Mouse (Mus musculus): ENCODE data around the gene Mapk6. TPM values are rescaled to one million over a fixed set of nuclear protein-coding genes. Genes with fewer than 3 reads are reported as not detected.

Gene Mapk6
- polyA plus RNA-seq, 1 experiment from 2014 or later, result 87.1 TPM

- 45% methylated on average over 7 of the region's 7 CpGs for WGBS
- no peaks in the 10 kb centered on the region for H3K9me3 ChIP-seq
- H3K36me3 ChIP-seq, result no peaks in the 10 kb centered on the region
- no peaks in the 10 kb centered on the region for H3K27me3 ChIP-seq (ENCODE audit: insufficient read depth, poor library complexity, severe bottlenecking)
- peaks cover 19% of the 10 kb centered on the region for H3K4me1 ChIP-seq
- no peak overlapping the region for H3K4me3 ChIP-seq
- DNase-seq (ENCODE audit: low spot score), result no peak
- no peak overlapping the region for H3K27ac ChIP-seq
Measured at GRCm38 (mm10) chr9:75434172-75434793, 24.5 kb upstream of the Mapk6 start.

DNA sequence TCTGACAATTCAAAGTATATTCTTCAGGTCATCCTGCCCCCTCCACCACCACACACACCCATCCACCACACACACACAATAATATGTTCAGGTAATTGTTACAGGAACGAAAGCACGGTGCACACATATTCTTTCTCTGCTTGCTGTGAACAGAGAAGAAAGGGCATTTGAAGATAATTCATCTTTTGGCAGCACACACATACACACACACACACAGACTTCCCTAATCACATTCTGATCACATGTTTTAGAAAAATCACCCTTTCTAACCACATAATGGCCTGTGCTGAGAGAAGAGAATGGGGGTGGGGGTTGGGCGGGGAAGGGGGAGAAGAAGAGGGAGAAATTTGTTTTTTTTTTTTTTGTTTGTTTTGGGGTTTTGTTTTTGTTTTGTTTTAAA, 22.9 kb upstream of the Mapk6 start:
- Histone ChIP-seq H3K4me1 (peaks cover 35% of the 10 kb centered on the region), H3K4me3 (no peak overlapping the region), H3K27ac (no peak overlapping the region), H3K36me3 (no peaks in the 10 kb centered on the region), H3K27me3 (ENCODE audit: insufficient read depth, poor library complexity, severe bottlenecking) (no peaks in the 10 kb centered on the region), H3K9me3 (no peaks in the 10 kb centered on the region)
- WGBS, result 86% methylated on average over 3 of the region's 3 CpGs
- DNase-seq (ENCODE audit: low spot score), result no peak

- Histone ChIP-seq H3K36me3 (no peaks in the 10 kb centered on the region), H3K9me3 (no peaks in the 10 kb centered on the region), H3K4me3 (no peak overlapping the region), H3K27ac (peak overlapping the region; percentile 42; the same call in 1 of the 2 replicates), H3K27me3 (ENCODE audit: insufficient read depth, poor library complexity, severe bottlenecking) (no peaks in the 10 kb centered on the region), H3K4me1 (peaks cover 32% of the 10 kb centered on the region)
- no peak for DNase-seq (ENCODE audit: low spot score)
- WGBS, result 55% methylated on average over 16 of the region's 16 CpGs
Measured at GRCm38 (mm10) chr9:75430822-75431621, 21.2 kb upstream of the Mapk6 start.

DNA sequence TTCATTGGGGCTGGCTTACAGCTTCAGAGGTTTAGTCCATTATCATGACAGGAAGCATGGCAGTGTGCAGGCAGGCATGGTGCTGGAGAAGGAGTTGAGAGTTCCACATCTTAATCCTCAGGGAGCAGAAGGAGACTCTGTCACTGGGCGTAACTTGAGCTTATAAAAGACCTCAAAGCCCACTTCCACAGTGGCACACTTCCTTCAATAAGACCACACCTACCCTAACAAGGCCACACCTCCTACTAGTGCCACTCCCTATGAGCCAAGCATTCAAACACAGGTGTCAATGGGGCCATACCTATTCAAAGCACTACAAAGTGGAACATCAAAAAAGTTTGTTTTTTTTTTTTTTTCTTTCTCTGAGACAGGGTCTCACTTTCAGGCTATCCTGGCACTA, 19.9 kb upstream of the Mapk6 start:
- H3K27me3 ChIP-seq (ENCODE audit: insufficient read depth, poor library complexity, severe bottlenecking), result no peaks in the 10 kb centered on the region
- no peak for DNase-seq (ENCODE audit: low spot score)
- 89% methylated on average over 1 of the region's 1 CpGs for WGBS
- H3K27ac ChIP-seq, result no peak overlapping the region
- no peaks in the 10 kb centered on the region for H3K36me3 ChIP-seq
- H3K4me3 ChIP-seq, result no peak overlapping the region
- H3K9me3 ChIP-seq, result no peaks in the 10 kb centered on the region
- H3K4me1 ChIP-seq, result peaks cover 26% of the 10 kb centered on the region

- DNase-seq (ENCODE audit: low spot score), result no peak
- no peak overlapping the region; the same call in 1 of the 2 replicates for H3K27ac ChIP-seq
- peaks cover 26% of the 10 kb centered on the region for H3K4me1 ChIP-seq
- no peaks in the 10 kb centered on the region for H3K9me3 ChIP-seq
- H3K36me3 ChIP-seq, result no peaks in the 10 kb centered on the region
- H3K4me3 ChIP-seq, result no peak overlapping the region
- no peaks in the 10 kb centered on the region for H3K27me3 ChIP-seq (ENCODE audit: insufficient read depth, poor library complexity, severe bottlenecking)
- 80% methylated on average over 2 of the region's 2 CpGs for WGBS
Measured at GRCm38 (mm10) chr9:75429040-75429439, 19.2 kb upstream of the Mapk6 start.

- no peak for DNase-seq (ENCODE audit: low spot score)
- Histone ChIP-seq H3K4me1 (peaks cover 31% of the 10 kb centered on the region), H3K36me3 (no peaks in the 10 kb centered on the region), H3K9me3 (no peaks in the 10 kb centered on the region), H3K27ac (peak overlapping the region; percentile 67), H3K4me3 (0 out of 2 replicates have a peak overlapping the region, but pooled peaks have one; percentile 5), H3K27me3 (ENCODE audit: insufficient read depth, poor library complexity, severe bottlenecking) (no peaks in the 10 kb centered on the region)
- WGBS, result 35% methylated on average over 2 of the region's 2 CpGs
Measured at GRCm38 (mm10) chr9:75428274-75428600, 18.4 kb upstream of the Mapk6 start.

GRCm38 (mm10) chr9:75427366-75428273, 17.8 kb upstream of the Mapk6 start:
- Histone ChIP-seq H3K27ac (peak overlapping the region; percentile 67; the same call in 1 of the 2 replicates), H3K9me3 (no peaks in the 10 kb centered on the region)
- WGBS, result 63% methylated on average over 9 of the region's 9 CpGs

DNA sequence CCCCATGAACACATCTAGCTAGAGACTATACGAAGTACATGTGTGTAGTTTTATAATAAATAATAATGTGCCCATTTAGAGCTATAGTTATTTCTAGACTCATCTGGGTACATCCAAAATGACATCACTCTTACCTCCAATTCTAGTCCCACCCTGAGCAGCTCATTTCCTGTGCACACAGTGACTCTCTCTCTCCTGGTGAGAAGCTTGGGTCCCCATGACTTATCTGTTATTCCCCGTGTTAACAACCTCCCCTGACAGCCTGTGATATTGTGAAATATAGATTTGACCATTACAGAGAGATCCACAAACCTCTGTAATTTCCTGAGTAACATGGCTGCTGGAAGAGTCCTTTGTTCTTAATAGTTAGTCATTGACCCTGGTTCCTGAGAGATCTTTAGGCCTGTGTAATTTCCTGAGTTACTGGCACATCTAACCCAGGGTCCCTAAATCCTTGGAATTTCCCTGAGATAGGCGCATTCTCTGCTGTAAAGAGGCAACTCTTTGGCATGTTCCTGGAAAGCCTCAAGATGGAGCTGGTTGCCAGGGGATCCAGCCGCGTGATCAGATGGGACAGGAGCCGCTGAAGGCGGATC, 16.1 kb upstream of the Mapk6 start:
- Histone ChIP-seq H3K4me1 (peaks cover 27% of the 10 kb centered on the region), H3K27ac (0 out of 2 replicates have a peak overlapping the region, but pooled peaks have one; percentile 22), H3K9me3 (no peaks in the 10 kb centered on the region), H3K36me3 (no peaks in the 10 kb centered on the region), H3K27me3 (ENCODE audit: insufficient read depth, poor library complexity, severe bottlenecking) (no peaks in the 10 kb centered on the region), H3K4me3 (no peak overlapping the region)
- no peak for DNase-seq (ENCODE audit: low spot score)
- WGBS, result 70% methylated on average over 7 of the region's 7 CpGs

More at GRCm38 (mm10) chr9:75427366-75428273, 17.8 kb upstream of the Mapk6 start:
- DNase-seq (ENCODE audit: low spot score), result no peak
- H3K27me3 ChIP-seq (ENCODE audit: insufficient read depth, poor library complexity, severe bottlenecking), result no peaks in the 10 kb centered on the region
- H3K36me3 ChIP-seq, result no peaks in the 10 kb centered on the region
- H3K4me1 ChIP-seq, result peaks cover 31% of the 10 kb centered on the region
- no peak overlapping the region for H3K4me3 ChIP-seq

GRCm38 (mm10) chr9:75424358-75425150, 14.7 kb upstream of the Mapk6 start:
- Histone ChIP-seq H3K4me3 (no peak overlapping the region), H3K4me1 (peaks cover 21% of the 10 kb centered on the region), H3K9me3 (no peaks in the 10 kb centered on the region), H3K27me3 (ENCODE audit: insufficient read depth, poor library complexity, severe bottlenecking) (no peaks in the 10 kb centered on the region), H3K27ac (no peak overlapping the region), H3K36me3 (no peaks in the 10 kb centered on the region)
- 69% methylated on average over 6 of the region's 6 CpGs for WGBS
- no peak for DNase-seq (ENCODE audit: low spot score)

DNA sequence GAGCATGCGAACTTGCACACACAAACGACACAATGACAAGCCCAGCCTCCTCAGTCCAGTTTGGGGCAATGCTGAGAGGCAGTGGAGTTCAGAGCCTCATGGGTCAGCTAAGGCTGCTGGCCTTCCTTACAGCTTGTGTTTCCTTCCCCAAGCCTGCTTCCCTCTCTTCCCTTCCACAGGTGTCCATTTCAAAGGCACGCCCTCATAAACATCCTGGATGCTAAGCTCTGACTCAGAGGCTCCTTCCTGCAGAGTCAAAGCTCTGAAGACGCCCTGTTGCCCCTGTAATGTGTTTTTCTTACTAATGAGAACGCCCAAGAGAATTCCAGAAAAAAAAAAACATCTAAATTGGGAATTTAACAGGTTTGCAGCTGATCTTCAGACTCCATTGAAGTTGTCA, 13.9 kb upstream of the Mapk6 start:
- DNase-seq (ENCODE audit: low spot score), result no peak
- peaks cover 16% of the 10 kb centered on the region for H3K4me1 ChIP-seq
- H3K36me3 ChIP-seq, result no peaks in the 10 kb centered on the region
- no peak overlapping the region for H3K27ac ChIP-seq
- H3K4me3 ChIP-seq, result no peak overlapping the region
- WGBS, result 61% methylated on average over 5 of the region's 5 CpGs
- H3K9me3 ChIP-seq, result no peaks in the 10 kb centered on the region
- H3K27me3 ChIP-seq (ENCODE audit: insufficient read depth, poor library complexity, severe bottlenecking), result no peaks in the 10 kb centered on the region

DNA sequence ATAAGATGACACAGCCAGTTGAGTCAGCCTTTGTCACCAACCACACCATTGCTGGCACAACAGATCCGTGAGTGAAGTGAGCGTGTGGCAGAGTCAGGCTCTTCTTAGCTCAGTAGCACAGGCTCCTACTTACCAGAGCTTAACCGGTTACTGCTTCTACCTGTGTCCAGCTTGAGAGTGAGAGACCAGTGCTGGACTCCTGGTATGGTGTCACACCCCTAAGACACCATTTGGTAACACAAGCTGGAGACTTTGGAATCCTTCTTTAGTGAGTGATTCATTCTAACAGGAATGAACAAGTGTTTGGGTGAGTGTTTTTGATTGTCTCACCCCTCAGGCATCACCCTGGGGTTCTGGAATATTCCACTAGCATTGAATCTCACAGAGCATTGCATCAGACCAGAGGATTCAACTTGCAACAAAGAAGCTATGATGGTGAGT, 12.5 kb upstream of the Mapk6 start:
- H3K4me1 ChIP-seq, result 0 out of 2 replicates have a peak, but pooled peaks cover 5% of the 10 kb centered on the region
- H3K9me3 ChIP-seq, result no peaks in the 10 kb centered on the region
- H3K27me3 ChIP-seq (ENCODE audit: insufficient read depth, poor library complexity, severe bottlenecking), result no peaks in the 10 kb centered on the region
- H3K36me3 ChIP-seq, result no peaks in the 10 kb centered on the region
- H3K4me3 ChIP-seq, result no peak overlapping the region
- DNase-seq (ENCODE audit: low spot score), result no peak
- no peak overlapping the region for H3K27ac ChIP-seq
- WGBS, result 84% methylated on average over 3 of the region's 3 CpGs

GRCm38 (mm10) chr9:75414204-75414603, 4.4 kb upstream of the Mapk6 start:
- H3K27ac ChIP-seq, result no peak overlapping the region

More at GRCm38 (mm10) chr9:75414204-75414603, 4.4 kb upstream of the Mapk6 start:
- peaks cover 32% of the 10 kb centered on the region for H3K4me1 ChIP-seq
- no peak for DNase-seq (ENCODE audit: low spot score)
- no peaks in the 10 kb centered on the region for H3K27me3 ChIP-seq (ENCODE audit: insufficient read depth, poor library complexity, severe bottlenecking)
- H3K36me3 ChIP-seq, result no peaks in the 10 kb centered on the region
- no peak overlapping the region for H3K4me3 ChIP-seq
- H3K9me3 ChIP-seq, result no peaks in the 10 kb centered on the region
- WGBS, result 27% methylated on average over 5 of the region's 5 CpGs
